Mouse (Mus musculus) limb, embryonic 10.5 days (tissue): ENCODE results near the gene Pdzd7. TPM values are rescaled to one million over a fixed set of nuclear protein-coding genes. Genes with fewer than 3 reads are reported as not detected.
"Not testable (repeated sequence)": the region's sequence is repeated elsewhere in the genome, so short reads cannot be mapped to it uniquely, and the experiment has no call there.

ENCODE experiments used
- DNase-seq: peaks from one replicate; pipeline ENCODE4 v3.0.0-alpha.2; 2017; ENCODE audit warnings: low spot score
- H3K27ac ChIP-seq: fragments of 300-500 bp; sonication (generic); 2 replicates; pipeline ENCODE4 v1.5.1; 2016; ENCODE audit warnings: mild to moderate bottlenecking
- H3K27me3 ChIP-seq: fragments of 300-500 bp; sonication (generic); 2 replicates; pipeline ENCODE4 v1.6.1; 2016; ENCODE audit warnings: low read depth, mild to moderate bottlenecking; ENCODE audit not compliant: poor library complexity, severe bottlenecking
- H3K36me3 ChIP-seq: fragments of 300-500 bp; sonication (generic); 2 replicates; pipeline ENCODE4 v1.6.1; 2016; ENCODE audit warnings: mild to moderate bottlenecking, moderate library complexity
- H3K4me1 ChIP-seq: fragments of 300-500 bp; sonication (generic); 2 replicates; pipeline ENCODE4 v1.6.1; 2016
- H3K4me3 ChIP-seq: fragments of 300-500 bp; sonication (generic); 2 replicates; pipeline ENCODE4 v1.5.1; 2016; ENCODE audit warnings: mild to moderate bottlenecking, moderate library complexity
- H3K9me3 ChIP-seq: fragments of 300-500 bp; sonication (generic); replicated peaks from 2 replicates; pipeline ENCODE4 v1.6.1; 2016; ENCODE audit warnings: mild to moderate bottlenecking
- WGBS: fragments of 180-500 bp; shearing (Covaris S2); methylation state at CpG from one replicate; pipeline ENCODE4 v1.1.7; 2016; 5-methylcytosine and 5-hydroxymethylcytosine counted together
- polyA plus RNA-seq: library from polyadenylated mRNA; unstranded; fragments of >200 nt; fragmentation: Nextera tagmentation; extraction: Ambion mirVana; gene quantifications from 2 replicates; pipeline ENCODE4 v1.2.1, GENCODE M21; 2016

Pdzd7 gene
- polyA plus RNA-seq, 1 experiment from 2014 or later = 0.28 TPM

- Histone ChIP-seq H3K4me3 (no peak overlapping the region), H3K36me3 (peaks cover 19% of the 10 kb centered on the region; the same call in 1 of the 2 replicates), H3K4me1 (peaks cover 25% of the 10 kb centered on the region), H3K9me3 (no peaks in the 10 kb centered on the region), H3K27ac (no peak overlapping the region), H3K27me3 (peaks cover 8% of the 10 kb centered on the region; the same call in 1 of the 2 replicates)
- DNase-seq = no peak
- WGBS = 86% methylated on average over 6 of the region's 6 CpGs
Observed at GRCm38 (mm10) chr19:45054892-45055690, 9.6 kb upstream of the Pdzd7 start.

- no peak overlapping the region for H3K27ac ChIP-seq
- no peak overlapping the region for H3K4me3 ChIP-seq
- peaks cover 28% of the 10 kb centered on the region for H3K4me1 ChIP-seq
- H3K9me3 ChIP-seq = no peaks in the 10 kb centered on the region
- WGBS = 88% methylated on average over 8 of the region's 8 CpGs
- peaks cover 19% of the 10 kb centered on the region; the same call in 1 of the 2 replicates for H3K36me3 ChIP-seq
- peaks cover 21% of the 10 kb centered on the region; the same call in 1 of the 2 replicates for H3K27me3 ChIP-seq
- DNase-seq = no peak
Observed at GRCm38 (mm10) chr19:45053451-45053850, 7.9 kb upstream of the Pdzd7 start.

GRCm38 (mm10) chr19:45049523-45049922, 4.0 kb upstream of the Pdzd7 start:
- 77% methylated on average over 9 of the region's 9 CpGs for WGBS
- H3K27ac ChIP-seq = no peak overlapping the region
- peaks cover 31% of the 10 kb centered on the region for H3K4me1 ChIP-seq
- no peak overlapping the region for H3K4me3 ChIP-seq
- H3K36me3 ChIP-seq = peaks cover 17% of the 10 kb centered on the region; the same call in 1 of the 2 replicates
- DNase-seq = no peak
- no peaks in the 10 kb centered on the region for H3K9me3 ChIP-seq
- peaks cover 49% of the 10 kb centered on the region for H3K27me3 ChIP-seq

GRCm38 (mm10) chr19:45048644-45049365, 3.3 kb upstream of the Pdzd7 start:
- 79% methylated on average over 12 of the region's 12 CpGs for WGBS
- Histone ChIP-seq H3K27me3 (peaks cover 57% of the 10 kb centered on the region), H3K4me3 (no peak overlapping the region), H3K27ac (no peak overlapping the region), H3K36me3 (peaks cover 17% of the 10 kb centered on the region; the same call in 1 of the 2 replicates), H3K9me3 (no peaks in the 10 kb centered on the region), H3K4me1 (peaks cover 31% of the 10 kb centered on the region)
- no peak for DNase-seq

GRCm38 (mm10) chr19:45047935-45048643, 2.6 kb upstream of the Pdzd7 start:
- Histone ChIP-seq H3K27ac (peak overlapping the region; percentile 74), H3K4me3 (peak overlapping the region; percentile 55), H3K27me3 (peaks cover 64% of the 10 kb centered on the region), H3K36me3 (peaks cover 10% of the 10 kb centered on the region; the same call in 1 of the 2 replicates), H3K4me1 (peaks cover 31% of the 10 kb centered on the region), H3K9me3 (no peaks in the 10 kb centered on the region)
- DNase-seq = no peak
- WGBS = 71% methylated on average over 11 of the region's 11 CpGs

GRCm38 (mm10) chr19:45047417-45047934, 2.0 kb upstream of the Pdzd7 start, which contains the start of gene Sfxn3:
Gene Sfxn3, plus strand, starts transcription at chr19:45047503.
- WGBS = 1% methylated on average over 26 of the region's 26 CpGs
- H3K27me3 ChIP-seq = peaks cover 70% of the 10 kb centered on the region
- peaks cover 31% of the 10 kb centered on the region for H3K4me1 ChIP-seq
- peaks cover 6% of the 10 kb centered on the region; the same call in 1 of the 2 replicates for H3K36me3 ChIP-seq
- peak; percentile 83 for DNase-seq
- H3K27ac ChIP-seq = peak within 1 kb of the TSS; percentile 74
- H3K4me3 ChIP-seq = peak within 1 kb of the TSS; percentile 55
- no peaks in the 10 kb centered on the region for H3K9me3 ChIP-seq

- Histone ChIP-seq H3K9me3 (no peaks in the 10 kb centered on the region), H3K27ac (peak overlapping the region; percentile 74; the same call in 1 of the 2 replicates), H3K36me3 (no peaks in the 10 kb centered on the region), H3K4me1 (peaks cover 31% of the 10 kb centered on the region), H3K4me3 (peak overlapping the region; percentile 55), H3K27me3 (peaks cover 77% of the 10 kb centered on the region)
- 2% methylated on average over 34 of the region's 34 CpGs for WGBS
- DNase-seq = peak; percentile 71
Observed at GRCm38 (mm10) chr19:45046523-45047321, 1.2 kb upstream of the Pdzd7 start.

- no peak for DNase-seq
- Histone ChIP-seq H3K4me3 (no peak overlapping the region), H3K27me3 (peaks cover 86% of the 10 kb centered on the region)
Observed at GRCm38 (mm10) chr19:45045236-45045635, 281 bp downstream of the Pdzd7 start.

GRCm38 (mm10) chr19:45044389-45044927, 1.1 kb downstream of the Pdzd7 start:
- Histone ChIP-seq H3K27ac (no peak overlapping the region), H3K4me3 (no peak overlapping the region), H3K36me3 (no peaks in the 10 kb centered on the region), H3K4me1 (peaks cover 35% of the 10 kb centered on the region), H3K27me3 (peaks cover 86% of the 10 kb centered on the region), H3K9me3 (no peaks in the 10 kb centered on the region)
- no peak for DNase-seq
- WGBS = 68% methylated on average over 11 of the region's 11 CpGs

More at GRCm38 (mm10) chr19:45045236-45045635, 281 bp downstream of the Pdzd7 start:
- Histone ChIP-seq H3K9me3 (no peaks in the 10 kb centered on the region), H3K36me3 (no peaks in the 10 kb centered on the region), H3K4me1 (peaks cover 35% of the 10 kb centered on the region), H3K27ac (no peak overlapping the region)
- WGBS = 38% methylated on average over 15 of the region's 15 CpGs

GRCm38 (mm10) chr19:45040214-45040613, 5.3 kb downstream of the Pdzd7 start:
- H3K27ac ChIP-seq = peak overlapping the region; percentile 19; the same call in 1 of the 2 replicates
- WGBS = 48% methylated on average over 13 of the region's 13 CpGs
- peaks cover 83% of the 10 kb centered on the region for H3K27me3 ChIP-seq
- H3K9me3 ChIP-seq = no peaks in the 10 kb centered on the region
- DNase-seq = no peak
- no peak overlapping the region for H3K4me3 ChIP-seq
- H3K4me1 ChIP-seq = peaks cover 20% of the 10 kb centered on the region
- no peaks in the 10 kb centered on the region for H3K36me3 ChIP-seq

GRCm38 (mm10) chr19:45038198-45038597, 7.3 kb downstream of the Pdzd7 start:
- H3K9me3 ChIP-seq, H3K4me3 ChIP-seq, DNase-seq, H3K36me3 ChIP-seq, H3K27ac ChIP-seq: not testable (repeated sequence)
- H3K4me1 ChIP-seq = peaks cover 36% of the 10 kb centered on the region
- WGBS = 95% methylated on average over 7 of the region's 7 CpGs
- H3K27me3 ChIP-seq = peaks cover 63% of the 10 kb centered on the region
